Mouse (Mus musculus): Measurements from ENCODE around the gene Dus1l.
"Not testable (repeated sequence)": the region's sequence is repeated elsewhere in the genome, so short reads cannot be mapped to it uniquely, and the experiment has no call there.

Dus1l gene

GRCm38 (mm10) chr11:120795756-120796613 lies at the start of gene Dus1l:
Gene Dus1l (minus strand): TSS chr11:120796403.
- peak; percentile 90 for DNase-seq (ENCODE audit: low spot score)

DNA sequence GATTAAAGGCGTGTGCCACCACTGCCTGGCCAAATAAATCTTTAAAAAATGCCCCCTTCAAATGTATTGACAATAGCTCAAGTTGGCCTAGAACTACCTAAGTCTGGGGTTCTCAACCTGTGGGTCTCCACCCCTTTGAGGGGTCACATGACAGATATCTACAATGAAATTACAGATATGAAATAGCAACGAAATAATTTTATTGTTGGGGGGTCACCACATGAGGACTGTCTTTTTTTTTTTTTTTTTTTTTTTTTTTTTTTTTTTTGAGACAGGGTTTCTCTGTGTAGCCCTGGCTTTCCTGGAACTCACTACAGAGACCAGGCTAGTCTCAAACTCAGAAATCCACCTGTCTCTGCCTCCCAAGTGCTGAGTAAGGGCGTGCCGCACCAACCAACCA lies 48.1 kb upstream of the Dus1l start:
- no peak for DNase-seq (ENCODE audit: low spot score)

- DNase-seq (ENCODE audit: low spot score) = no peak
These were observed 37.5 kb upstream of the Dus1l start for GRCm38 (mm10) chr11:120833555-120834280.

DNA sequence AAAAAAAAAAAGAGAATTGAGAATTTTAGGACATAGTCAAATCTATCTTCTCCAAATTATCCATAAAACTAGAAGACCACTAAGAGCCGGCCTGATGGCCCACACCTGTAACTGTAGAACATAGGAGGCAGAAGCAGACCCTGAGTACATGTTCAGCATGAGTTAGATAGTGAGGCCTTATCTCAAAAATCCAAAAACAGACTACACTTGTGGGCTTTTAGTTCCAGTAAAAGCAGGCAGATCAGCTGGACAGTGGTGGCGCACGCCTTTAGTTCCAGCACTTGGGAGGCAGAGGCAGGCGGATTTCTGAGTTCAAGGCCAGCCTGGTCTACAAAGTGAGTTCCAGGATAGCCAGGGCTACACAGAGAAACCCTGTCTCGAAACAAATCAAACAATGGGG lies 36.8 kb upstream of the Dus1l start:
- not testable (repeated sequence) for DNase-seq (ENCODE audit: low spot score)

DNA sequence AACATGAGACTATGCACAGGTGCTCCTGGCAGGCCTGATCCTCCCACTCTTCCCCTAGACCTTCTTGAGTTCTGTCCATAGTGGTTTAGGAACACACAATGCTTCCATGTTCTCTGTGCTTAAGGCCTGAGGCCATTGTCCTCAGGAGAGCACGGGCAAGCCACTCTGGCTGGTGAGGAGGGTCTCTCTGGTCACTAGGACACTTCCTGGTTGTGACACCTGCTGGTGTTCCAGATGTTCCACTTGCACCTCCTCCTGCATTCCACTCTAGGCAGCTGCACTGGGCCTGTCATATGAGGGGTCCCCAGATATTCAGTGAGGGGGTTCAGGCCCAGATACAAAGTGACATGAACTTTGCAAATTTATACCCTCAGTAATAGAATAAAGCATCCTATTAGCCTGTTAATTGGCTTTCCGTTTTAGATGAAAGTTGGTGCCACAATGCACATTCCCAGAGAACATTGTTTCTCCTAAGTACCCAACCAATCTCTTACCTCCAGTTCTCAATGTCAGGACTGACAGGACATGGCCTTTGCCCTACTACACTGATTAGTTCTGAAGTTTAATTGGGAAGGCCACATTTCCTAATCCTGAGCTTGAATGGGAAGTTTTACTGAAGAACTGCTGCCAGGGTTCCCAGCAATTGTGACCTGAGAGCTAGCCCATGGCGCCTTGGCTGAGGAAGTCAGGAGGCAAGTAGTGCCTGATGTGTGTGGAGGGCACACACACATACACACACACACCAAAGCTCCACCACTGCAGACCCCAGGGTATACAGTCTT lies 35.6 kb upstream of the Dus1l start:
- DNase-seq (ENCODE audit: low spot score) = no peak

- DNase-seq (ENCODE audit: low spot score) = no peak
These were observed 34.5 kb upstream of the Dus1l start for GRCm38 (mm10) chr11:120830686-120831085.

DNA sequence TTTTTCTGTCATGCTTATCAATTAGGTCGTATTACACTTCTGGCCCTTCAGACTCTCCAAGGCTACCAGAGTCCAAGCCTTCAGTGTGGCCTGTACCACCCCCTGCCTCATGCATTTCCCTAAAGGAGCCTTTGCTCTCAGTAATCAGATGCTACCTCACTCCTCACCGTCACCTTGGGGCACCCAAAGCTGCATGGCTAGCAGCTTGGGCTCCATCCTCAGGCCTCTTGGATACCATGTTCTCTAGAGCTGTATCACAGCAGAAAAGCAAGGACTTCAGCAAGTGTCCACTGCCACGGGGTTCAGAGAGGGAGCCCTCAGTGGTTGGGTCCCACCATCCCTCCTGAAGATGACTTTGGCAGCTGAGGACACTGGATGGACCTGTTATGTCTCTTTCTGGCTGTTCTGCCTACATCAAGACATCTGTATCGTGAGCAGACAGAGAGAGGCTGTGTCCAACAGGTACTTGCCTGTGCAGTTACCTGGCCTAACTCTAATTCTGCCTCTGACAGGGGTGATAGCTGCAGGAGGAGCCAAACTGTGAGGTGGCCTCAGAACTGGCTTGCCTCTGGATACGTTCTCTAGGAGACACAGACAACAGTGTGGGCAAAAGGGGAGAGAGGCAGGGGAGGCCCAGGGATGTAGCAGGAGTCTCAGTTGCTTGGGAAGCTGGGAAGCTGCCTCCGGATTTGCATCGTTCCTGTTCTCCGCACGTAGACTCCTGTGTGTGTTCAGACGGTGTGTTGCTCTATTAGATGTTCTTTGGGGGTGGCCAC lies 33.7 kb upstream of the Dus1l start:
- no peak for DNase-seq (ENCODE audit: low spot score)

- DNase-seq (ENCODE audit: low spot score) = no peak
These were observed 32.2 kb upstream of the Dus1l start for GRCm38 (mm10) chr11:120828416-120828815.

DNA sequence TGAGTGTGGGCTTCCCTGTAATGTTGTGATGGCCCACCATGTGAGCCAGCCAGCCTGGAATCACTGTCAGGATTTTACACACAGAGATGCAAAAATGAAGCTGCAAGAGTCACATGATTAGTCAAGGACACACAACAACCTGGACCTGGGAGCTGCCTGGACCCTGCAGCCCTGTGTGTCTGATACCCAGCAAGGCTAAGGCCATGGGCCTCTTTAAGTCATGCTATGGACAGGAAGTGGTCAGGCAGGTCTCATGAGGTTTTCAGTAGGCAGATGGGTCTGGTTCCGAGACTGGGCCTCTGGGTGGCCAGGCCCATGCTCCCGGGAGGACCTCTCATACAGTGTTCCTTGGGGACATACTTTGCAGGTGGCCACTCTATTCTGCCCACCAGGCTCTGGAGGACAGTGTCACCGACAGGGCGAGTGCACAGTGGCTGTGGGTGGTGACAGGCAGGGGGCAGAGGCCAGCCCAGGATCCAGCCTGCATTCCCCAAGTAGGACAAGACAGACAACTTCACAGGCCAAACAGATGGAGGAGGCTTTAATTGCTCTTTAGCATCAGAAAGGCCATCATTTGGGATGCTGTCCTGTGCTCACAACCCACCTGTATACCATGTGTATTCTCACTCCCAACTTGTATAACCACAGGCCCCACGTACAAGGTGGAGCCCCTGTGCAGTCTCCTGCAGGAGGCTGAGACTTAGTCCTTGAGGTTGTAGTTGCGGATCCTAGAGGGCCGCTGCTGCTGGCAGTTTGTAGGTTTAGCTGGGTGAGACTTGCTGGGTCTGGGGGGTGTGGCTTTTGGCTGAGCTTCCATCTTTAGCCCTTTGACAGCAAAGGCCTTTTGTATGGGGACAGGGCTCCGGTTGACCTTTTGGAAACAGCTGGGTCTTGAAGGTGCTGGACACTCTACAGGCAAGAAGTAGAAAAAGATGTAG lies 30.1 kb upstream of the Dus1l start:
- DNase-seq (ENCODE audit: low spot score) = no peak

DNA sequence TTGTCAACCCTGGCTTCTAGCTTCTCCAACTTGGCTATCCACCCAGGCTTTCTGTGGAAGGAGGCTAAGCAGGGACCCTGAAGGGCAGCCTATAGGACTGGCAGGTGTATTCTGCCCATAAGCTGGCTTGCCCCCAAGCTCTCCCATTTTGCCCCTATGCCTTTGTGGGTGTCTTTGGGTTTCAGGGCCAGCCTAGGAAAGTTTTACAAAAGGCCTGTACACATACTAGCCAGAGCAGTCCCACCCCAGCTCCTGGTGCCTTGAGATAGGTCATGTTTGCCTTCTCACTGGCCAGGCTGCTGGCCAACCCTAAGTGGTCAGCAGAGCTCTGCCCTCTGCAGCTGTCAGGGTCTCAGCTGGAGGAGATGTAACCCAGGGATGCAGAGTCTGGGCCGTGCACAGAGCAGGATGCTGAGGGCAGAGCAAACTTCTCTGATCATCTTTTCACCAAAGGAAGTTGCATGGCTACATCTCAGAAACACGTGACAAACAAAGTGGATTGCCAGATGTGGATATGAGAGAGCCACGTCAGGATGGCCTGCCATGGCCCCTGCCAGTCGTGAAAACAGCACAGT lies 29.2 kb upstream of the Dus1l start:
- DNase-seq (ENCODE audit: low spot score) = no peak

- DNase-seq (ENCODE audit: low spot score) = no peak
These were observed 28.6 kb upstream of the Dus1l start for GRCm38 (mm10) chr11:120824787-120825288.

DNA sequence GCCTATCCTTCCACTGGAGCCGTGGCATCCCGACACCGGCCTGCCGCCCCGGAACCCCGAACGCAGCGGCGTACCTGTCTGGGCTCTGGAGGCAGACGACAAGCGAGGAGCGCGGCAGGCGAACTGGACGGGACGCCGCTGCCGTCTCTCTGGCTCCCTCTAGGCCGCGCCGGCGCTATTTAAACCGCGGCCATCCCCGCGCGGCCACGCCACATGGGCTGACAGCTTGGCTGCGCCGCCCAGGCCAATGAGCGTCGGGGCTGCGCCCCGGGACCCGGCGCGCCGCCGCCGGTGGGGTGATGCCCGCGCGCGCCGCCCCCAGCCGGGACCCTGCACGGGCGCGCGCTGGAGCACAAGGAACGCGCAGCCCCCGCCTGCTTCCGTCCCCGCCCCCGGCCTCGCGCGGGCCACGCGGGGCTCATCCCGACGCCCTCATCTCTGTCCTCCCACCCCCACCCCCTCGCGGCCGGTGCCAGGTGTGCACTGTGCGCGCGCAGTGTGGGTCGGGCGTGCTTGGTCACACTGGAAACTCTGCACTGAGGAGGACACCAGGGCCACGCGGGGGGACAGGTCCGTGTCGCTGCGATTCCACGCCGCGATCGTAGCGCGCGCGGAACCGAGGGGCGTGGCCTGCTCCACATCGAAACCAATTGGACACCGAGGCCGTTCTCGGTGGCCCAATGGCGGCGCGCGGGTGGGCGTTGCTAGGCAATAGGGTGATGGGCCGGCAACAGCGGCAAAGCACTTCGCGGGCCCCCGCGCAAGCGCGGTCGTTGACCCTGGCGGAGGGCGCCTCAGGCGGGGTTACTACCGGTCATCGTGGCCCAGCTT lies 28.0 kb upstream of the Dus1l start, which contains the start of gene Fasn:
Gene Fasn, minus strand, starts transcription at position 592 of the 831 bp plus-strand sequence.
- peak; percentile 90 for DNase-seq (ENCODE audit: low spot score)

DNA sequence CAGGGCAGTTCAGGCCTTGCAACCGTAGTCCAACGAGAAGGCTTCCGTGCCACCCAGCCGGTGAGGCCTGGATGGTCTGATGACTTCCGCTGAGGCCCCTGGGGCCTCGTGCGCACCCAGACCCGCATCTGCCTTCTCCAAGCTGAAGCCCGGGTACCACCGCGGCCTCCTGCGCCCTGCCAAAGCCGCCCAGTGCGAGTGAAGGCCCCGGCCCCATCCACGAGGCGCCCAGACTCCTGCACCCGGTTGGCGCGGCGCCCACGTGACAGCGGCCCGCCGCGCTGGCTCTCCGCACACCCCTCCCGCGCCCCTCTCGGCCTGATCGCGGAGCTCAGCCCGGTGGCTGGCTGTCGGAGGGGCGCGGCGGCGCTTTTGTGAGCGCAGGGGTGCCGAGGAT lies 27.3 kb upstream of the Dus1l start:
- no peak for DNase-seq (ENCODE audit: low spot score)

DNA sequence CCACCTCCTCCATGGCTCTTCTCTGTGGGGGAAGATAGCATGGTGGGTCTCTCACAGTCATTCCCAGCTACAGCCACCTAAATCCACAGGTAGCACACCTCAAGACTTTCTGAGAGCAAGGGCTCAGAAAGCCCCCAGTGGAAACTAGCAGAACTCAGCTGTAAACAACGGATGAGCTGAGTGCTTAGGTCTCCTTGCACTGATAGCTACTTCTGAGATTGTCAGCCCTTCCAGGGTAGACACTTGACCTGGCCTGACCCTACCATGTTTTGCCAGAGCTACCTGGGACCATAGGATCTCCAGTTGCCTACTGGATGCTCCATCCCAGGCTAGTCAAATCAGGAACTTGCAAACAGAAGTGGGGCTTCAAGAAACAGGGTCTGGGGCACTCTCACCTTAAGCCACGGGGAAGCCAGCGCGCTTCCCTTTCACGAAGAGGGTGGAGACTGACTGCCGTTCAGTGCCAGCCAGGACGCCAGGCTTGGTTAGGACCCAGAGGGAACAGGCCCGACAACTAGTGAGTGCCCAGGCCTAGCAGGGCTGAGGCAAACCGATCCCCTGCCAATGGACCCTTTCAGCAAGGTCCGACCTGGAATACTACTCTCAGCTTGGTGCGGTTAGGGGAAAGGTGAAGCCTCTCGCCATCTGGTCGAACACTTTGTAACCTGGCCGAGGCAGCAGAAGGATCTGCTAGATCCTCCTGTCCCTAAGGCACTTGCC lies 26.8 kb upstream of the Dus1l start:
- no peak for DNase-seq (ENCODE audit: low spot score)

DNA sequence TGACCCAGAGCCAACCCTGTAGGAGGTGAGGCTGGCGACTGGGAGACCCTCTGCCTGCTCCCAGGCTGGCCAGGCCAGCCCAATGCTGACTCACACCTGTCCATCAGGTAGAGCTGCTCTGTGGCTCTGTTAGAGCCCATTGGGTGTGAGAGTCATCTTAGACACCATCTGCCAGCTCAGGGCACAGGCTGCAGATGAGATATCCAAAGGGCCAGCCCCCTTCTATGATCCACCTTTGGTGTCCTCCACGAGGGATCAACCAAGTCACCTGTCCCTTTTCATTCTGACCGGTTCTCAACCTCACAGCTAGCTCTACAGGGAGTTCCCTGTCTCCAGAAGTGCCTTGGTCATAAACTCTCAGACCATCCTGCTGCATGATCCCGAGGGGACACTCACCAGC lies 26.1 kb upstream of the Dus1l start:
- DNase-seq (ENCODE audit: low spot score) = no peak

- no peak for DNase-seq (ENCODE audit: low spot score)
These were observed 25.1 kb upstream of the Dus1l start for GRCm38 (mm10) chr11:120821076-120821922.

DNA sequence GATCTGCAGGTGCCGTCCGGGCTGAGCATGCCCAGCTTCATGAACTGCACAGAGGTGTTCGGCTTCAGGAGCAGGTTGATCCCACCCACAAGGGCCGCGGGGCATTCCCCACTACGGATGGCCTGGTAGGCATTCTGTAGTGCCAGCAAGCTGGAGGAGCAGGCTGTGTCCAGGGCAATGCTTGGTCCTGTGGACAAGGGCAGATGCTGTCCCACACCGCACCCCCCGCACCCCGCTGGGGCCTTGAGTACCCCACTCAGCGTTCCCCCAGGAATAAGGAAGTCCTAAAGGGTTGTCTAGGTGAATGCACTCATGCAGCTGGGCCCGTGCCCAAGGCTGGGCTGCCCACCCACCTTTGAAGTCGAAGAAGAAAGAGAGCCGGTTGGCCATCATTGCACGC lies 24.3 kb upstream of the Dus1l start:
- DNase-seq (ENCODE audit: low spot score) = no peak
